Mouse (Mus musculus): Measurements from ENCODE around the gene Cep162. TPM values are rescaled to one million over a fixed set of nuclear protein-coding genes. Genes with fewer than 3 reads are reported as not detected.

The Cep162 gene
- polyA plus RNA-seq, 1 experiment from 2014 or later: 5.8 TPM

DNA sequence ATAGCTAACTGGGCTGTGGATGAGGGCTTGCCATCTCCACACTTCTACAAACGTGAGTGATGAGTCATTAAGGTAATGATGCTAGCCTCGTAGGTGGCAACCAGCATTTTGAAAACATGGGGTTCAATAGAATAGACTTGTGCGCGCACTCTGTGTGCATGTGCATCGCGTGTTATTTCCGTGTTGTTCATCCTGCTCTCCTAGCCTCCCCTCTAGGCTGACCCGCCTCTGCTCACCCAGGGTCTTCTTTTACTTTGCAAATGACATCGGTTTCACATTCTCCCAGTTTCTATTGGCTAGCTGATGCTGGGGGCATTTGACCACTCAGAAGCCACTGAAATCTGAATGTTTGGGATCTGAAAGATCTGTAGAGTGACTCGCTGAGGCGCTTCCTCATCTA lies 109.7 kb downstream of the Cep162 start:
- peaks cover 30% of the 10 kb centered on the region for H3K27me3 ChIP-seq (replicated peaks; ENCODE audit: control insufficient read depth, insufficient read depth, low read length)
- 36% methylated on average over 11 of the region's 11 CpGs for WGBS
- DNase-seq (ENCODE audit: low spot score): no peak
- no peak overlapping the region for H3K4me3 ChIP-seq (ENCODE audit: low read depth, low read length)
- H3K4me1 ChIP-seq (replicated peaks; ENCODE audit: control insufficient read depth, insufficient read depth, low read length): no peaks in the 10 kb centered on the region; the same call in 1 of the 2 replicates
- H3K9me3 ChIP-seq (ENCODE audit: control insufficient read depth, low read length): no peaks in the 10 kb centered on the region
- no peak overlapping the region for H3K9ac ChIP-seq (ENCODE audit: low read depth, low read length)
- ATAC-seq (replicated peaks; ENCODE audit: low FRiP score): no peak
- no peak overlapping the region for H3K27ac ChIP-seq (ENCODE audit: low read depth, low read length)
- H3K4me2 ChIP-seq: no peak overlapping the region
- no peaks in the 10 kb centered on the region for H3K36me3 ChIP-seq (ENCODE audit: control insufficient read depth, insufficient read depth, low read length)

DNA sequence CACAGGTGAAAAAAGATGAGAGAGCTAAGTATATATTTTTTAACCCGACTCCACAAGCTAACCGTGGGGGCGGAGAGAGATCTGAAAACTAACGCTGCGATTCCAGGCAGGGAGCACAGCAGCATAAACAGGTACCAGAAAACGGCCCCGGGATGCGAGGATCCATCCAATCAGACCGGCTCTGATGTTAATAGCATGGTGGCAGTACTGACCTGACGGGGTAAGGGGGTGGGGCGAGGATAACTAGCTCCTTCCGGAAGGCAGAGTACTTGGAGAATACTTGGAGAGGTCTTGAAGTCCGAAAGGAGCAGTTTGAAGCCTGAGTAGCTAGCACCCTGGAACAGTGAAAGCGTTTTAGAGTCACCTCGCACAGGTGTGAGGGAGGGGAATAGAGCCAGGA lies 110.2 kb downstream of the Cep162 start:
- Histone ChIP-seq H3K27me3 (replicated peaks; ENCODE audit: control insufficient read depth, insufficient read depth, low read length) (peaks cover 30% of the 10 kb centered on the region), H3K4me3 (ENCODE audit: low read depth, low read length) (no peak overlapping the region), H3K9ac (ENCODE audit: low read depth, low read length) (no peak overlapping the region), H3K9me3 (ENCODE audit: control insufficient read depth, low read length) (no peaks in the 10 kb centered on the region), H3K36me3 (ENCODE audit: control insufficient read depth, insufficient read depth, low read length) (no peaks in the 10 kb centered on the region), H3K27ac (ENCODE audit: low read depth, low read length) (no peak overlapping the region), H3K4me2 (no peak overlapping the region; the same call in 1 of the 2 replicates), H3K4me1 (replicated peaks; ENCODE audit: control insufficient read depth, insufficient read depth, low read length) (no peaks in the 10 kb centered on the region; the same call in 1 of the 2 replicates)
- WGBS: 8% methylated on average over 15 of the region's 15 CpGs
- DNase-seq (ENCODE audit: low spot score): no peak
- no peak for ATAC-seq (replicated peaks; ENCODE audit: low FRiP score)

DNA sequence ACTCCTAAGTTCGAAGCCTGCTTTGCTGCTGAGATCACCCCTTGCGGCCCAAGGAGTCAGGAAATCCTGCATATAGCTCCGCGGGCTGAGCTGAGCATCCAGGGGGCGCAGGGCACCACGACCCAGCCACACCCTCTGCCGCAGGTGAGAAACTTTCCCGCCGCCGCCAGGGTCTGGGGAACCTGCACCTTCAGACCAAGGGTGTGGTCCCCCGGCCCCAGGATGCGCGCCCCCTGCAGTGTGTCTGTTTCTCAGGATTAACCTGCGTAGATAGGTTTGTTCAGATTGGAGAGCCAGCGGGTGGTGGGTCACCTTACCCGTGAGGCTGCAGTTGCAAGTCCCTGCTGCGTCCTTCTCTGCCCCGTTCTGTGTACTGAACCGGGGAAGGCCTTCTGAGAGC lies 110.8 kb downstream of the Cep162 start:
- H3K4me3 ChIP-seq (ENCODE audit: low read depth, low read length): peak overlapping the region; percentile 24
- no peak for ATAC-seq (replicated peaks; ENCODE audit: low FRiP score)
- no peak for DNase-seq (ENCODE audit: low spot score)

DNA sequence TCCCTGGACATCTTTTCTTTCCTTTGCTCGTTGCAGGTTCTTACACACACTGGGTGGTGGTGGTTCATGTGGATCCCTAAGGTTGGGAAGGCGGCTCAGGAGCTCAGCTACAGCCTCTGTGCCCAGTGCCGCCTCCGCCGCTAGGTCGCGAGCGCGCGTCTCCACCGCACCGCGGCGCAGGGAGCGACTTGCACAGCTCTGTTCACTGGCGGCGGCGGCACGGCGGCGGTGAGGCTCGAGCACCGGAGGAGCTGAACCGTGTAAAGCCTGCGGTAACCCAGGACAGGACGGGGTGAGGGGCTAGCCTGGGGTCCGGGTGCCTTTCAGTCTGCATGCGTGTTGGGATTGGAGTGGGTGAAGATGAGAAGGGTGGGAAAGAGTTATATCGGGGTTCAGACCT lies 111.2 kb downstream of the Cep162 start, which contains the start of gene Mrap2:
Gene Mrap2 (plus strand): TSS at position 201 of the 400 bp plus-strand sequence.
- peak; percentile 58; the same call in 1 of the 2 replicates for ATAC-seq (replicated peaks; ENCODE audit: low FRiP score)
- no peaks in the 10 kb centered on the region for H3K9me3 ChIP-seq (ENCODE audit: control insufficient read depth, low read length)
- no peaks in the 10 kb centered on the region for H3K36me3 ChIP-seq (ENCODE audit: control insufficient read depth, insufficient read depth, low read length)
- no peak within 1 kb of the TSS for H3K27ac ChIP-seq (ENCODE audit: low read depth, low read length)
- peak; percentile 61 for DNase-seq (ENCODE audit: low spot score)
- no peaks in the 10 kb centered on the region; the same call in 1 of the 2 replicates for H3K4me1 ChIP-seq (replicated peaks; ENCODE audit: control insufficient read depth, insufficient read depth, low read length)
- H3K9ac ChIP-seq (ENCODE audit: low read depth, low read length): 0 out of 2 replicates have a peak within 1 kb of the TSS, but pooled peaks have one; percentile 9
- H3K27me3 ChIP-seq (replicated peaks; ENCODE audit: control insufficient read depth, insufficient read depth, low read length): peaks cover 30% of the 10 kb centered on the region
- peak within 1 kb of the TSS; percentile 55 for H3K4me2 ChIP-seq
- peak within 1 kb of the TSS; percentile 24 for H3K4me3 ChIP-seq (ENCODE audit: low read depth, low read length)
- 2% methylated on average over 29 of the region's 29 CpGs for WGBS

More for the DNA sequence above, 110.8 kb downstream of the Cep162 start:
- Histone ChIP-seq H3K4me1 (replicated peaks; ENCODE audit: control insufficient read depth, insufficient read depth, low read length) (no peaks in the 10 kb centered on the region; the same call in 1 of the 2 replicates), H3K27me3 (replicated peaks; ENCODE audit: control insufficient read depth, insufficient read depth, low read length) (peaks cover 30% of the 10 kb centered on the region), H3K4me2 (peak overlapping the region; percentile 55), H3K36me3 (ENCODE audit: control insufficient read depth, insufficient read depth, low read length) (no peaks in the 10 kb centered on the region), H3K9ac (ENCODE audit: low read depth, low read length) (0 out of 2 replicates have a peak overlapping the region, but pooled peaks have one; percentile 9), H3K9me3 (ENCODE audit: control insufficient read depth, low read length) (no peaks in the 10 kb centered on the region), H3K27ac (ENCODE audit: low read depth, low read length) (no peak overlapping the region)
- 3% methylated on average over 19 of the region's 19 CpGs for WGBS

DNA sequence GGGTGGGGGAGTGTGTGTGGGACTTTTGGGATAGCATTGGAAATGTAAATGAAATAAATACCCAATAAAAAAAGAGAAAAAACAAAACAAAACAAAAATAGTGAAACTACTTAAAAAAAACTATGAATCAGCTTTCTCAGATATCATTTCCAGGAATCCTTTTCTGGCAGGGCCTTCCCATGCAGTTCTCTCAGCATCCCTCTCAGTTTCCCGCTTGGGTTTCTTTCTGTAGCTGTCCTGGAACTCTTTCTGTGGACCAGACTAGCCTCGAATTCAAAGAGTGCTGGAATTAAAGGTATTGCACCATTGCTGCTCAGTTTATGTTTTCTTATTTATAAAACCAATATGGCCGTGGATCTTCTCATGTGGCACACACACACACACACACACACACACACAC lies 112.3 kb downstream of the Cep162 start:
- Histone ChIP-seq H3K27ac (ENCODE audit: low read depth, low read length) (no peak overlapping the region), H3K36me3 (ENCODE audit: control insufficient read depth, insufficient read depth, low read length) (no peaks in the 10 kb centered on the region), H3K4me1 (replicated peaks; ENCODE audit: control insufficient read depth, insufficient read depth, low read length) (no peaks in the 10 kb centered on the region; the same call in 1 of the 2 replicates), H3K4me3 (ENCODE audit: low read depth, low read length) (no peak overlapping the region), H3K27me3 (replicated peaks; ENCODE audit: control insufficient read depth, insufficient read depth, low read length) (peaks cover 30% of the 10 kb centered on the region), H3K4me2 (no peak overlapping the region), H3K9me3 (ENCODE audit: control insufficient read depth, low read length) (no peaks in the 10 kb centered on the region), H3K9ac (ENCODE audit: low read depth, low read length) (no peak overlapping the region)
- 78% methylated on average over 3 of the region's 3 CpGs for WGBS
- DNase-seq (ENCODE audit: low spot score) (no peak), ATAC-seq (replicated peaks; ENCODE audit: low FRiP score) (no peak)

Other genes with a start within 250 kb of the Cep162 start
- not detected in 2 replicates for gene Ripply2, start 240.0 kb downstream of the Cep162 start, polyA plus RNA-seq (2014; fragmentation: Nextera tagmentation; extraction: Ambion mirVana)
- 63.2 and 72.0 TPM in 2 replicates for gene Cyb5r4, start 233.5 kb downstream of the Cep162 start, polyA plus RNA-seq (2014; fragmentation: Nextera tagmentation; extraction: Ambion mirVana)
- gene Mrap2, start 111.2 kb downstream of the Cep162 start, polyA plus RNA-seq (2014; fragmentation: Nextera tagmentation; extraction: Ambion mirVana): not detected in 2 replicates